Comparison of ENCODE assay signal across 17 mouse cellular contexts in genomic region chr1:182381327-182381726, GRCm38 (mm10). TPM values are rescaled to one million over a fixed set of nuclear protein-coding genes. Genes with fewer than 3 reads are reported as not detected.
DNase-seq lines count a peak whose midpoint lies in the region; ATAC-seq and TF ChIP-seq lines count a peak whose summit lies in the region.
"Had no signal": no experiment of that assay in that cellular context is flagged by ENCODE, and none has a peak within 500 bp of the region (broad histone marks: within the 10 kb centered on the region; RNA-seq: fewer than 3 reads in every experiment).

No protein-coding gene starts in this region.

- H3K9ac ChIP-seq in hindbrain, postnatal 0 days (replicated peaks; ENCODE audit: low read length), result no peak overlapping the region
- no peak overlapping the region for H3K9ac ChIP-seq in hindbrain, embryonic 13.5 days
- H3K9ac ChIP-seq in stomach, postnatal 0 days (ENCODE audit: low read length), result no peak overlapping the region
- H3K9ac ChIP-seq: embryonic facial prominence, embryonic 13.5 days; forebrain, embryonic 12.5 days; heart, embryonic 15.5 days; hindbrain, embryonic 12.5 days; limb, embryonic 15.5 days; neural tube, embryonic 15.5 days had no signal

- no peaks in the 10 kb centered on the region for H3K27me3 ChIP-seq in hindbrain, postnatal 0 days (ENCODE audit: insufficient read depth, low read length)
- H3K27me3 ChIP-seq in hindbrain, embryonic 13.5 days, result no peaks in the 10 kb centered on the region
- H3K27me3 ChIP-seq in thymus, adult 2 months (ENCODE audit: control insufficient read depth, insufficient read depth, low read length), result no peaks in the 10 kb centered on the region
- no peaks in the 10 kb centered on the region for H3K27me3 ChIP-seq in stomach, postnatal 0 days (ENCODE audit: control insufficient read depth, insufficient read depth, low read length)
- H3K27me3 ChIP-seq: embryonic facial prominence, embryonic 13.5 days; forebrain, embryonic 12.5 days; heart, embryonic 15.5 days; hindbrain, embryonic 12.5 days; limb, embryonic 15.5 days; neural tube, embryonic 15.5 days had no signal

- no peak for ATAC-seq in hindbrain, postnatal 0 days
- no peak for ATAC-seq in hindbrain, embryonic 13.5 days (ENCODE audit: low FRiP score)
- no peak for ATAC-seq in stomach, postnatal 0 days (ENCODE audit: low FRiP score, low TSS enrichment)
- no peak for ATAC-seq in erythroid progenitor cell, adult 5-6 weeks (replicated peaks; ENCODE audit: low FRiP score, poor library complexity, severe bottlenecking)
- ATAC-seq: activated CD4-positive, CD25-positive, alpha-beta regulatory T cell, adult 4 months had no signal

- no peaks in the 10 kb centered on the region for H3K9me3 ChIP-seq in hindbrain, postnatal 0 days (ENCODE audit: low read length)
- no peaks in the 10 kb centered on the region for H3K9me3 ChIP-seq in hindbrain, embryonic 13.5 days
- H3K9me3 ChIP-seq in stomach, postnatal 0 days (ENCODE audit: control insufficient read depth, low read length), result no peaks in the 10 kb centered on the region
- H3K9me3 ChIP-seq: embryonic facial prominence, embryonic 13.5 days; forebrain, embryonic 12.5 days; heart, embryonic 15.5 days; hindbrain, embryonic 12.5 days; limb, embryonic 15.5 days; neural tube, embryonic 15.5 days had no signal

- no peak for TF ChIP-seq EP300 in stomach, postnatal 0 days (optimal IDR thresholded peaks at IDR 0.05)

- WGBS in hindbrain, postnatal 0 days, result 88% methylated on average over 3 of the region's 3 CpGs
- WGBS in hindbrain, embryonic 13.5 days, result 77% methylated on average over 3 of the region's 3 CpGs
- 91% methylated on average over 3 of the region's 3 CpGs for WGBS in thymus, adult 2 months
- 81% methylated on average over 3 of the region's 3 CpGs for WGBS in stomach, postnatal 0 days

- H3K4me2 ChIP-seq in hindbrain, postnatal 0 days (ENCODE audit: low read depth, low read length), result no peak overlapping the region
- H3K4me2 ChIP-seq in hindbrain, embryonic 13.5 days, result no peak overlapping the region
- no peak overlapping the region for H3K4me2 ChIP-seq in stomach, postnatal 0 days (replicated peaks; ENCODE audit: low read depth)
- H3K4me2 ChIP-seq: embryonic facial prominence, embryonic 13.5 days; forebrain, embryonic 12.5 days; heart, embryonic 15.5 days; hindbrain, embryonic 12.5 days; limb, embryonic 15.5 days; neural tube, embryonic 15.5 days had no signal

- no peaks in the 10 kb centered on the region for H3K36me3 ChIP-seq in hindbrain, postnatal 0 days (ENCODE audit: insufficient read depth, low read length)
- H3K36me3 ChIP-seq in hindbrain, embryonic 13.5 days, result no peaks in the 10 kb centered on the region
- H3K36me3 ChIP-seq in thymus, adult 2 months (ENCODE audit: control insufficient read depth, insufficient read depth, low read length), result no peaks in the 10 kb centered on the region
- H3K36me3 ChIP-seq in stomach, postnatal 0 days (ENCODE audit: control insufficient read depth, insufficient read depth, low read length), result no peaks in the 10 kb centered on the region
- H3K36me3 ChIP-seq: embryonic facial prominence, embryonic 13.5 days; forebrain, embryonic 12.5 days; heart, embryonic 15.5 days; hindbrain, embryonic 12.5 days; limb, embryonic 15.5 days; neural tube, embryonic 15.5 days had no signal

- no peak overlapping the region for H3K27ac ChIP-seq in hindbrain, postnatal 0 days
- H3K27ac ChIP-seq in hindbrain, embryonic 13.5 days, result no peak overlapping the region
- H3K27ac ChIP-seq in thymus, adult 2 months (ENCODE audit: control insufficient read depth, insufficient read depth, low read length), result no peak overlapping the region
- no peak overlapping the region for H3K27ac ChIP-seq in stomach, postnatal 0 days (replicated peaks)
- H3K27ac ChIP-seq: embryonic facial prominence, embryonic 13.5 days; forebrain, embryonic 12.5 days; heart, embryonic 15.5 days; hindbrain, embryonic 12.5 days; limb, embryonic 15.5 days; neural tube, embryonic 15.5 days had no signal

- DNase-seq in hindbrain, postnatal 0 days (ENCODE audit: low spot score), result no peak
- peak; percentile 31 for DNase-seq in thymus, adult 2 months
- no peak for DNase-seq in thymus, postnatal 0 days (ENCODE audit: low spot score)
- peak; percentile 8 for DNase-seq in T-cell, adult 2 months (ENCODE audit: low spot score)
- no peak for DNase-seq in stomach, postnatal 0 days (ENCODE audit: low spot score)
- DNase-seq in spleen, postnatal 36 days (ENCODE audit: low spot score in 2 of 2), result no peak
- DNase-seq: cerebellum, adult 11-12 months; kidney, adult 9 months had no signal

- TF ChIP-seq CTCF in hindbrain, postnatal 0 days (IDR thresholded peaks at IDR 0.05; ENCODE audit: low read depth), result 0 out of 2 replicates have a peak, but pooled peaks have one; percentile 15
- no peak for TF ChIP-seq CTCF in thymus, adult 2 months (IDR thresholded peaks at IDR 0.05; ENCODE audit: borderline replicate concordance, control insufficient read depth, extremely low read depth, insufficient read depth, low read length, poor library complexity)
- peak; percentile 36; the same call in 1 of the 2 replicates for TF ChIP-seq CTCF in stomach, postnatal 0 days (IDR thresholded peaks at IDR 0.05; ENCODE audit: low read depth)

- TF ChIP-seq POLR2A in thymus, adult 2 months (IDR thresholded peaks at IDR 0.05; ENCODE audit: control insufficient read depth, extremely low read depth, insufficient read depth, low read length, poor library complexity), result no peak

- H3K4me1 ChIP-seq in hindbrain, postnatal 0 days (ENCODE audit: insufficient read depth, low read length), result 0 out of 2 replicates have a peak, but pooled peaks cover under 1% of the 10 kb centered on the region
- H3K4me1 ChIP-seq in hindbrain, embryonic 13.5 days (replicated peaks), result peaks cover 4% of the 10 kb centered on the region; the same call in 1 of the 2 replicates
- no peaks in the 10 kb centered on the region for H3K4me1 ChIP-seq in thymus, adult 2 months (replicated peaks; ENCODE audit: control insufficient read depth, insufficient read depth, low read length)
- H3K4me1 ChIP-seq in stomach, postnatal 0 days (replicated peaks; ENCODE audit: control insufficient read depth, insufficient read depth), result no peaks in the 10 kb centered on the region
- H3K4me1 ChIP-seq: embryonic facial prominence, embryonic 13.5 days; heart, embryonic 15.5 days; hindbrain, embryonic 12.5 days; limb, embryonic 15.5 days had no signal

- no peak overlapping the region for H3K4me3 ChIP-seq in hindbrain, postnatal 0 days (ENCODE audit: low read length)
- no peak overlapping the region for H3K4me3 ChIP-seq in hindbrain, embryonic 13.5 days
- no peak overlapping the region for H3K4me3 ChIP-seq in thymus, adult 2 months (ENCODE audit: control insufficient read depth, insufficient read depth, low read length)
- no peak overlapping the region for H3K4me3 ChIP-seq in stomach, postnatal 0 days (ENCODE audit: low read depth, low read length)
- H3K4me3 ChIP-seq: embryonic facial prominence, embryonic 13.5 days; forebrain, embryonic 12.5 days; heart, embryonic 15.5 days; hindbrain, embryonic 12.5 days; limb, embryonic 15.5 days; neural tube, embryonic 15.5 days had no signal

RNA-seq across cellular contexts. Expression of gene Trp53bp2, which starts 27.6 kb away (rescaled TPM):
- total RNA-seq in hindbrain, postnatal 0 days (2014; rRNA removed), result 20.8 and 36.3 TPM in 2 replicates
- polyA plus RNA-seq in hindbrain, postnatal 0 days (2015; fragmentation: Nextera tagmentation; extraction: Ambion mirVana), result 11.2 and 11.7 TPM in 2 replicates
- polyA plus RNA-seq in hindbrain, embryonic 13.5 days (2015; fragmentation: Nextera tagmentation; extraction: Ambion mirVana), result 20.5 and 21.7 TPM in 2 replicates
- 37.9 and 41.5 TPM in 2 replicates for polyA plus RNA-seq in thymus, adult 2 months (2012; rRNA removed)
- polyA plus RNA-seq in thymus, postnatal 0 days (2015; fragmentation: Nextera tagmentation; extraction: Ambion mirVana), result 10.8 and 12.2 TPM in 2 replicates
- 9.5 and 10.3 TPM in 2 replicates for polyA plus RNA-seq in stomach, postnatal 0 days (2015; fragmentation: Nextera tagmentation; extraction: Ambion mirVana)
- 5.4 and 5.9 TPM in 2 replicates for total RNA-seq in erythroid progenitor cell, adult 5-6 weeks (2015; ENCODE audit: low replicate concordance)
- total RNA-seq in erythroid progenitor cell, adult 5-6 weeks (2017; ENCODE audit: low replicate concordance), result 3.3 and 10.8 TPM in 2 replicates

RNA-seq across cellular contexts. Expression of gene Fbxo28, which starts 39.9 kb away (rescaled TPM):
- total RNA-seq in hindbrain, postnatal 0 days (2014; rRNA removed), result 26.0 and 35.0 TPM in 2 replicates
- polyA plus RNA-seq in hindbrain, postnatal 0 days (2015; fragmentation: Nextera tagmentation; extraction: Ambion mirVana), result 14.9 and 15.8 TPM in 2 replicates
- polyA plus RNA-seq in hindbrain, embryonic 13.5 days (2015; fragmentation: Nextera tagmentation; extraction: Ambion mirVana), result 26.9 and 34.0 TPM in 2 replicates
- polyA plus RNA-seq in thymus, adult 2 months (2012; rRNA removed), result 23.3 and 28.3 TPM in 2 replicates
- polyA plus RNA-seq in thymus, postnatal 0 days (2015; fragmentation: Nextera tagmentation; extraction: Ambion mirVana), result 25.9 and 31.5 TPM in 2 replicates
- 12.6 and 13.6 TPM in 2 replicates for polyA plus RNA-seq in stomach, postnatal 0 days (2015; fragmentation: Nextera tagmentation; extraction: Ambion mirVana)
- total RNA-seq in erythroid progenitor cell, adult 5-6 weeks (2015; ENCODE audit: low replicate concordance), result 5.0 and 13.0 TPM in 2 replicates
- 6.5 and 7.8 TPM in 2 replicates for total RNA-seq in erythroid progenitor cell, adult 5-6 weeks (2017; ENCODE audit: low replicate concordance)

Comparison
In these comparisons a context has a peak if more than half of its experiments do, and no peak if none do; other contexts are left out.
1. DNase-seq: peak in thymus, adult 2 months (single experiment) and T-cell, adult 2 months (single experiment); none in hindbrain, postnatal 0 days (single experiment), thymus, postnatal 0 days (single experiment), stomach, postnatal 0 days (single experiment) and spleen, postnatal 36 days (0 of 2).